Mouse (Mus musculus): ENCODE results near the gene Gramd1b.

GRCm38 (mm10) chr9:40246702-40247101, 284.5 kb downstream of the Gramd1b start:
- TF ChIP-seq CTCF (IDR thresholded peaks at IDR 0.05; ENCODE audit: low read depth) (no peak), EP300 (IDR thresholded peaks at IDR 0.05; ENCODE audit: low read depth) (no peak)

All from heart, postnatal 0 days (tissue).